Mouse (Mus musculus) CH12.LX (cell line): ENCODE measurements at regions not wholly inside any gene's neighbourhood (a gene's known extent, or its start where the extent isn't known, plus 50 kb on each side); places are given as distances from the start of the nearest gene placed in this dataset.

Source experiments
- CTCF ChIP-seq, 2 experiments: IDR thresholded peaks in 1 of 2; conservative IDR thresholded peaks in 1 of 2; 2 replicates each; pipeline ENCODE4 v1.5.1; 2011 to 2012; ENCODE audit warnings: low read depth in 2 of 2, low read length in 2 of 2, improper control_type of control experiment in 1 of 2, inconsistent platforms in 1 of 2, mild to moderate bottlenecking in 1 of 2, moderate library complexity in 1 of 2
- E2F4 ChIP-seq: IDR thresholded peaks from 2 replicates; pipeline ENCODE4 v1.6.1; 2011; ENCODE audit warnings: low read depth, low read length, improper control_type of control experiment; ENCODE audit not compliant: insufficient replicate concordance
- ELF1 ChIP-seq: IDR thresholded peaks from 2 replicates; pipeline ENCODE4 v1.6.1; 2014; ENCODE audit warnings: low read depth, mild to moderate bottlenecking, inconsistent platforms, low read length, improper control_type of control experiment
- IRF4 ChIP-seq: IDR thresholded peaks from 2 replicates; pipeline ENCODE4 v1.6.1; 2014; ENCODE audit warnings: low read depth, mild to moderate bottlenecking, inconsistent platforms, low read length, improper control_type of control experiment
- MAX ChIP-seq: IDR thresholded peaks from 2 replicates; pipeline ENCODE4 v1.6.1; 2011; ENCODE audit warnings: low read length, improper control_type of control experiment
- POLR2A ChIP-seq: IDR thresholded peaks from 2 replicates; pipeline ENCODE4 v1.6.1; 2011; ENCODE audit warnings: low read depth, mild to moderate bottlenecking, improper control_type of control experiment, low read length

- TF ChIP-seq POLR2A (no peak), IRF4 (no peak), CTCF (conservative IDR thresholded peaks at IDR 0.05 in 1 of 2, IDR thresholded peaks at IDR 0.05 in 1 of 2; ENCODE audit: low read depth in 2 of 2, low read length in 2 of 2) (no peak), ELF1 (no peak), E2F4 (no peak), MAX (no peak)
Measured at GRCm38 (mm10) chrX:11512928-11513327, 185.3 kb downstream of the H2al1j start.
